Mouse (Mus musculus) heart, postnatal 25 days (tissue): ENCODE measurements at regions not wholly inside any gene's neighbourhood (a gene's known extent, or its start where the extent isn't known, plus 50 kb on each side); places are given as distances from the start of the nearest gene placed in this dataset.

Experiments
- DNase-seq: peaks from one replicate; pipeline ENCODE4 v3.0.0; 2022; ENCODE audit warnings: low spot score
- intact Hi-C: fragments of 180-260 bp; cut with DNase I; formaldehyde crosslinking; loops from one replicate; pipeline ENCODE4 v1.15.1; 2025

DNA sequence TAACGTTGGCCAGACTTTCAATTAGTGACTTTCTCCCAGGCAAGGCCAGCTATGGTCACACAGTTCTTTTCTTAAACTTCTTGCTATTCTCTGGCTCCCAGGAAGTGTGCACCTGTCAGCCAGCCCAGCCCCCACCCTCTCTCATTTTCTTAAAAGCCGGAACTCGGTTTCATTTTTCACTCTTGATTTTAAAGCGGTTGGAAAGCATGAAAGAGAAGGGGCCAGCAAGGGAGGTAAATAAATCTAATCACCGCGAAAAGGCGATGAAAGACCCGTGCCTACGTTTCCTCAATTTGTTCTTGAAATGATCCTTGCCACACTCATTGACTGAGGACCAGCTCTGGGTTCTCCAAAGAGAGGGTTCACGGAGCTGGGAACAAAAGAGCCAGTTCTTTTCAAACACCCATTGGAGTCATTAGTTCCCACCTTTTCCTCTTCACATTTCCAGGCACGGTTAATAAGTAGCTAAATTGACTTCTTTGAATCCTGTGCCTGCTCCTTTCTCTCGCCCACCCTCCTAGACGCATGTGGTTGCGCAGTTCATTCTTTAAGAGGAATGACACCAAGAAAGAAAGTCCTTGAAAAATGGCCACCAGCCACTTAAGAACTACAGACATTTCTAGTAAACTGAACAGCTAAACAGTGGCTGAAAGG lies 311.6 kb downstream of the Setd4 start:
- intact Hi-C loops, result loop anchor here (2.0 kb wide), 1 partner anchor 728 kb away; no protein-coding TSS in a partner anchor
- no peak for DNase-seq

DNA sequence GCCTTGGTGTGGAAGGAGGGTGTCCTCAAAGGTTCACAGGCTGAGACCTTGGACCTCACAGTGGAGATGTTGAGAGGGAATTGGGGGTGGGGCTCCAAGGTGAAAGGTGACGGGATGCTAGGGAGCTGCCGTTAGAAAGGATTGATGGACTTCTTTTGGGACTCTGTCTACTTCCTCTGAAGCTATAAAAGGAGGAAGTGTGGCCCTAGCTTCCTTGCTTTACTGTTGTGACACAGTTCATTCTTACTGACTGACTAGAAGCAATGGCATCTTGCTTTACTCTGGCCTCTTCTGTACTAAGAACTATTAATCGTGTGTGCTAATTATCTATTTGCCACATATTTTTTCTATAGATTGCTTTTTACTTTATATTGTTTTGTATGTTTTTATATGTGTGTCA lies 315.8 kb downstream of the Setd4 start:
- DNase-seq, result no peak
- intact Hi-C loops, result no loop called here

DNA sequence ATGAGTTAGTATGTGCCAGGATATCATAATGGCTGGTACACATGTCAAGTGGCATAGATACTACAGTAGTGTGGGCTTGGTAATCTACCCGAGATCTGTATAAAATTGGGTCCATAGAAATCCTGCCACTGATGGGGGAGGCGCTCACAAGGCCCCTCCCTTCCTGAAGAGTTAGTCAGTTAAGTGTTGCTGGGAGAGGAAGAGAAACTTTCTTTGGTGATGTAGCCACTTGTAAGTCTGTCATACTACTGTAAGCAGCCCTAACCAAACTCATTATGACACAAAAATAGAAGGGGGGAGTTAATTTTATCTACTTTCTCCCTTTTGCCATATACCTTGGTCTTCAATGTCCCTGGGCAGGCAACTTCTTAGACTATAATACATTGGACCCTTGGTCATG lies 316.3 kb downstream of the Setd4 start:
- no peak for DNase-seq
- intact Hi-C loops, result no loop called here

DNA sequence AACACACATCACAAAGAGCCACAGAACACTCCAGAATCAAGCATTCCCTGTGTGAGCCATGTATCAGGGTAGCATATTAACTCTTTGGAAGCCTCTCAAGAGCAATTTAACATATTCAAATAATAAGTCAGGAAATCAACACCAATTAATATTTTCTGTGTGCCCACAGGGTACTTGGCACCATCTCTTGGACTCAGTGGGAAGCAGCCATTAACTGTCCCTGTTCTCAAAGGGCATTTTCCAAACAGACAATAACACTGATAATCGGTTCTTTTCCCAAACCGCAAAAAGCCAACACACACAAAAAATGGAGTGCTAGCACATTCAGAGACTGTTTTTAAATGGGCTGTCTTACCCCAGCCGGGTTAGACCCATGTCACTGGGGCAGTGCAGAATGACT lies 317.0 kb downstream of the Setd4 start:
- intact Hi-C loops, result no loop called here
- DNase-seq, result no peak

DNA sequence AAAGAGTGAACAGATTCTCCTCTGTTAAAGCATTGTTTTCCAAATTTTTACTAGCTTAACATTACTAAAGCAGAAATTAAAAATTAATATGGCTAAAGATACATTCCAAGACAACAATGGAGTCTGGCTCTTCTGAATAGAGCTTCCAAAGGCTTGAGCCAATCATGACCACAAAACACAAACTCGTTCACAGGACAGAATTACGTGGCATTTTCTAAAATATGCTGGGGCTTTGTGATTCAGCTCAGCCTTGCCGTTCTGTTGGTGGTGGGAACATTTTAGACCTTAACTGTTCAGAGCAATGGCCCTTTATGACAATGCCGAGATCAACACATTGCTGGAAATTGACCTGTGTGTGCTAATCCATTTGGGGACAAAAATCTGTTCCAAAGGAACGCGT lies 318.7 kb downstream of the Setd4 start:
- no peak for DNase-seq
- intact Hi-C loops, result no loop called here

DNA sequence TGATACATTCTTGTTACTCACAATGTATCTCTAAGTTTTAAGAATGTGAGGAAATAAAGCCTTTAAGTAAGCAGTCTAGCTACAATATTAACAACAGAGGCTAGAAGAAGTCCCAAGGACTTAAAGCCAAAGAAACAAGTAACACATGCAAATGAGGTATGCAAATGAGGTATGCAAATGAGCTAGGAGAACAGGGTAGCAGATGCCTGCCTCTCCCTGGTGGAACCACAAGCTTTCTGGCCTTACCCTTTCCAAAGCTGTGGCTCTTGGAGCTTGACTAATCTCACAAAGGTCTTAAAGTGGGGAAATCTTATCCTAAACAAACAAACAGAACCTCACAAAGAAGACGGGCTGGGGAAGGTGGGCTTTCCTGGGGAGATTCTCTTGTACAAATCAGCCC lies 322.1 kb downstream of the Setd4 start:
- intact Hi-C loops, result no loop called here
- no peak for DNase-seq

DNA sequence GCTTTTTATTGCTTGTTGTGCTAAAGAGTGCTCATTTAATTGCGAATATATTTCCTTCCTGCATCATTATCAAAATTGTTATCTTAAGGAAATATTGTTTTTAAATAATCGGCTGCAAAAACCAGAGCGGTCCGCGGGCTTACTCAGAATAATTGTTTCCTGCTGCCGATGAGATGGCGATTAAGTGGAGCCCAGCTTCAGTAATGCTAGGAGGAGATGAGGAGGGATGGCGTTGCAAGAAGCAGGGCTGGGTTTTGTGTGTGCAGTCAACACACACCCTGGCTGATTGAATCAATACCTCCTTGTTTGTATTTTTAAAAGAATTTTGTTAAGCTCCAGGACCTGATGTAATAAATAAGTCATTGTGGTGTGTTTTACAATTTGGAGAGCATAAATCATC lies 331.2 kb downstream of the Setd4 start:
- DNase-seq, result no peak
- intact Hi-C loops, result no loop called here

DNA sequence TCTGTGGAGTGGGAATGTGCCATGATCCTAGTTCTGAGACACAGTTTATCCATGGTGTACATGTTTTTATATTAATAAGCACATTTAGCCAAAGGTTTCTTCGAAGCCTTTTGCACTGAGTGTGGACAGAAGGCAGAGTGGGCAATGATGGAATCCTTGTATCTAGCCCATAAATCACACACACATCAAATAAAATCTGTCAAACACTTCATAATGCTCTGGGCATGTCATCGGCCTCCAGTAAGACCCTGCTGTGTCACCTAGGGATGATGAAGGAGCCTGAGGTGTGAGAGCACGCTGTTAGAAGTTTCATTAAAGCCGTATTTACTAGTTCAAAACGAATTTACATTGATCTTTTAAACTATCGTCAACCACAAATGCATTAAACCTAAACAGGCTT lies 331.7 kb downstream of the Setd4 start:
- intact Hi-C loops, result no loop called here
- no peak for DNase-seq

DNA sequence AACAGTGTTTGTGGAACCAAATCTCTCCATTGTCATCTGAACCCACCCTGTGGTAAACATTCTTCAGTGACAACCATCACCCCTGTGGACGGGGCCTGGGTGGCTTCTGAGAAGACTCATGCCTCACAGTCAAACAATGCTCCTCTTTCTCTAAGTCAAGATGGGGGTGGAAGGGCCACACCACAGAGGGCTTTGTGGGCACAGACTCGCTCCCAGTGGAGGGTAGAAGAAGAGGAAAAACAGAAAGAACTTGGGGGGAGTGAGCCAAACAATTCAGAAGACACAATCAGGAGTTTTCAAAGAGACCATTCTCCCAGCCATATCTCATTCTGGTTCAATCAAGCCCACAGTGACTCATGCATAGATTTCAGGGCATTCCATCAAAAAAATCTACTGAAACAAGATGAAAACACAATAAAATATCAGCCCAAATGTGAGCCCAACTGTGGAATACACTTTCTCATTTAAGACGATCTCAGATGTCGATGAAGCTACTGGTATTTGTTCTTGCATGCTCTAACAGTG lies 339.7 kb downstream of the Setd4 start:
- intact Hi-C loops, result no loop called here
- DNase-seq, result no peak

DNA sequence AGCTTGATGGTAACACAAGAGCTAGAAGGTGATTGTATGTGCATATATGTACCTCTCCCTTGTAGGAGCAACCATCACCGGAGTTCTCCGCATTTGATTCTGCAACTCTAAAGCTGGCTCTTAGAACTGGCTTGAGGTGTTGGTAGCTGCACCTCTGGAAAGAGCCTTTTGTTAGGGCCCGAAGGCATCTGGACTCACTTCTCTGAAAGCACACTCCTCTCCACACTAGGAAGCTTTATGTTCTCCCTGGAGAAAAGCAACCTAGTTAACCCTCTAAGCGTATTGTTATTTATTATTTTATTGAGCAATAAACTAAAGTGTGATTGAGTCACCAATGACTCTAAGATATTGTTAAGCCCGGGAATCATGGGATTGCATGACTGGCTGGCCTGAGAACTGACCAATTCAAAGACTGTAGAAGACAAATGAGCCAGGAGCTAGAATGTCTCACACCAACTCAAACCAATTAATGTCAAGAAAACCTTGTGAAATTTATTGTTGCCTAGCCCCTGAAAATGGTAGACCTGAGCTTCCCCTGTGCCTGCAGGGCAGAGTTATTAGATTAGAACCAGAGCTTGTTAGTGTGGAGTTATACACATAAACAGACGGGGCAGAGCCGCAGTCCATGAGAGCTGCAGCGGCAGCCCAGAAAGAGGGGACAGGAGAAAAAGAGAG lies 340.6 kb downstream of the Setd4 start:
- intact Hi-C loops, result no loop called here
- no peak for DNase-seq

DNA sequence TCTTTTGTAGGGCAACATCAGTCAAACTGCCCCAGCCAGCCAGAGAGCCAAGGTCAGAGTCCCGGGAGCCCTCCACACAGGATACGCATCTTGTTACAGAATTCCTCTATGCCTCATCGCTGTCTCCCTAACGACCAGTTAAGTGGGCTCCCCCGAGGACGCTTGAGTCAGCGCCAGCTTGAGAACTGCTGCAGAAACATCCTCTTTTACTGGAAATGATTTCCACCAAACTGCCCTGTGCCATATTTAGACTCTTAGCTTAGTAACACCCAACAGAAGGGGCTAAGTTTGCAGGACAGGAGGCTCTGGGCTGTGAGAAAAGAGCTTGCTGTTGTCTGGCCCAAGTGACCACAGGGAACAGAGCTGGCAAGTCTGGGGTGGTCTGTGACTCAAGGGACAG lies 357.0 kb downstream of the Setd4 start:
- intact Hi-C loops, result no loop called here
- no peak for DNase-seq

DNA sequence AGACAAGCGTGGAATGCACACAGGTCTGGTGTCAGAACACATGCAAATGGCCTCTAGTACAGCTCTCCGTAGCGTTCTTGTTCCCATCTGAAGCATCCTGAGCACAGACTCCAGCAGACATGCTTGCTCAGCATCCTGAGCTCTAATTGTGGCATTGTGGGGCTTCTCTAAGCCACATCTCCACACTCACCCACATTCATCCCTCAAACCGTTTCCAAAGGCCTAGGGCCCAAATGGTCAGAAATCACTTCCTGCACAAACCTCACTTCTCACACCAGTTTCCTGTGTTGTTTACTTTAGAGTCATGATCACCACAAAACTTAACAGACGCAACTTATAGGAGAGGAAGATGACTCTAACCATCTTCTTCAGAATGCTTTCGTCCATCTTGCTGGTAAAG lies 358.1 kb downstream of the Setd4 start:
- intact Hi-C loops, result no loop called here
- DNase-seq, result no peak

DNA sequence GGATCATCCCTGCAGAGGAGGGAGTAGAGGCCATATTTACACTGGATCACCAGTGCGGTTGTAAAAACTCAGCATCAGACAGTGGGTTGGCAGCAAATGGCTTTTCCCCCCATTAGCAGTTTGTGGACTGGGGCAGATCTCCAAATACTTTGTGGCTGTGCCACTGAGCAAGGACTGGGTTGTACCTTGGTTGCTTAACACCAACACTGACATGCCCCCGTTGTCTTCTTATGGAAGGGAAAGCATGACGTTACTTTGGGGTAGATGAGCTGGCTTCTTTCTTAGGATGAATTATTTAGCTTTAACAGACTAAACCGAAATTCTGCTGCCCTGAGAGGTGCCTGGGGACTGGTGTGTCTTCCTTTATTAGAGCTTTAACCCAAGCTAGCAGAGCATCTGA lies 365.0 kb downstream of the Setd4 start:
- intact Hi-C loops, result no loop called here
- DNase-seq, result no peak

DNA sequence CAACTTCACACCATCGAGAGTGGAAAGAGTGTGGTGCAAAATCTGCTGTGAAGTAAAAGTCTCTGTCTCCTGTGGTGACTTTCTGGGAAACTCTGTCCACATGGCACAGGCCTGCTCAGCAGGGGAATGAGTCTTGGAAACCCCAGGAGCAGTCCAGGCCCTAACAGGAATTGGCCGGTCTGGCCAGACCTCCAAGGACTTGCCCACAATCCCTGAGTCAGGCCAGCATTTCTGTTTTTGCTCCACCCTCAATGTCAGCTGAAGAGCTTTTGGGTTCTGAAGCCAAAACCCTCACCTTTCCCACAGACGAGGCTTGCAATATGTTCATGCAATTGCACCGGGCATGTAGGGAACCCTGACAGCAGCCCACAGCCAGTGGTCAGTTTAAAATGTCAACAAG lies 365.5 kb downstream of the Setd4 start:
- intact Hi-C loops, result no loop called here
- DNase-seq, result no peak

DNA sequence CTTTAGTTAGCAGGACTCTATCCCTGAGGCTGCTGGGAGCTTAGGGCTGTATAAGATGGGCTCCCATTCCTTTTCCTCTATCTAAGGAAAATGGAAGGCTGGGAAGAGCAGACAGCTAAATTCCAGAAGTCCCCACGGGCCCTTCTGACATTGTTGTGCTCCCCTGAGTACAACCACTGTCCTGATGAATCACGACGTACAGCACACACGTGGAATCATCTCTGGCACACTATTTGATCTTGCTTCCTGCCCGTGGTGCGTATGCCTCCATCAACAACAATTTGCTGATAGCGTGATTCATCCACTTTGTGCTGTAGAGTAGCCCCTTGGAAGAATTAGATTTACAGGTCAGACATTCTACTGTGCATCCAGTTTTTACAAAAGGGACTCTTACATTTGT lies 378.2 kb downstream of the Setd4 start:
- intact Hi-C loops, result no loop called here
- DNase-seq, result no peak

DNA sequence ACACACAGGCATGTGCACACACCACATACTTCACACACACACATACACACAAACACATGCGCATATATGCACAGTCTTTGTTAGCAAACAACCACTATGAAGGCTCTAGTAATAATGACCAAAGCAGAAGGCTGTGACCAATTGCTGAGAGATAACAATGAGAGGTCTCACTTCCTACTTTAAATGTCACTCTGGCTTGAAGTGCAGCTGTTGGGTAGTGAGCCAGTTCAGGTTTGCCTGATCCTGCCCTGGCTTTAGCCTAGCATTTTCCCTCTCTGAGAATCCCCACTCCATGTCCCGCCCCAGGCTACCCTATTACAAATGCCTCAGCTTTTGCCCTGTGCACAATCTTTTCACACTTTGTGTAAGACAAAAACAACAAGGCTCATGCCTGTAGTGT lies 378.7 kb downstream of the Setd4 start:
- intact Hi-C loops, result no loop called here
- no peak for DNase-seq

DNA sequence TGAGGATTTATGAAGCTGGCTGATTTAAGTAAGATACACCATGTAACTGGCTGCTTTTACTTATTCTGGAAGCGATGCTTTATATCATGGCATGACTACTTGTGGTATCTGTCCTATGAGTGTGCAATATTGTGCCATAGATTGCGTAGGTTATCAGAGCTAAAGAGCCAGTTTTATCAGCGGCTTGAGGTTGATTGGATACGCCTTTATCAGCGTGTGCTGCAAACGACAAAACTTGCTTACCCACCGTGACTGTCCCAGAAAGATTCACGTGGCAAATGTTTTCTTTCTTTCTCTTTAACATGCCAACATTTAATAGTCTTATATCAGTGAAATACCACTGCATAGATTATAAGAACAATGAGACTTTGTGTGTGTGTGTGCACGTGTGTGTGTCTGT lies 384.1 kb downstream of the Setd4 start:
- intact Hi-C loops, result no loop called here
- DNase-seq, result no peak

DNA sequence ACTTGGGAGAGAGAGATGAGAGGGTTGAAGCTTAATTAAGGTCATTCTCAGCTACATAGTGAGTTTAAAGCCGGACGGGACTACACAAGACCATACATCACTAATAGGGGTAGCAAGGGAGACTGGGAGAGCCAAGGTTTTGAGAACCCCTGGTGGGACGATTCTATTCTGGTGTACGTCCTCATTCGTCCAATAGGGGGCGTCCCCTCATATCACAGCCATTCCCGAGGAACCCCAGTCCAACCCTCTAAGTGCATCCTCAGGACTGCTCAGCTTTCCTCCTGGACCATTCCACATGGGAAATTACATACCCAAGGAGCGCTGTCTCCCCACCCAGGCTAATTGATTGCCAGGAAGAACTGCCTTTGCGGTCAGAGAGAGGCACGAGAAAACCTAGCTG lies 385.5 kb downstream of the Setd4 start:
- no peak for DNase-seq
- intact Hi-C loops, result no loop called here

DNA sequence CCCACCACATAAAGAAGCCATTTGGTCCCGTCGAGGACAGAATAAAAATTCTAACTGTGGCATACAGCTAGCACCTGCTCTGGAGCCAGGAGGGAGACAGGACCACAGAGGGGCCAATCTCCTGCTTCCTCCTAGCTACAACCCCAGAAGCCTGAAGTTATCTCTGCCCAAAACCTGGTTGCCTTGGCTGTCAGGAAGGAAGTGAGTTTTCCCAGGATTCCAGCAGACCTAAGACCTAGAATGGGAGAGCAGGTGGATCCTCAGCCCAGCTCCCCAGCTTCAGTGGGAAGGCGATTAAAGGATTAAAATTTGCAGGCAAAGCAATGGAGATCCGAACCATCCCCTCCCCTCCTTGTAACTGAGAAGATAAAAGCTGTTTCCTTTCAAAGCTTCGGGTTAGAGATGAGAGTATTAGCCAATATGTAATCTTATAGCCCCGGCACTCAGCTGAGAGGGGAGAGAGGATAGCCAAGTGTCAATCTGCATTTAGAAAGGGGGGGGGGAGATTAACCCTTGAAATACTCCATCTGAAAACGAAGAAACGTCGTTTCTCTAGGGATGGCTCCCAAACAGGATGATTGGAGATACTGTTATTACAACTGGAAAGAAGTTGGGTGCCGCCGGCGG lies 386.1 kb downstream of the Setd4 start:
- DNase-seq, result no peak
- intact Hi-C loops, result no loop called here

DNA sequence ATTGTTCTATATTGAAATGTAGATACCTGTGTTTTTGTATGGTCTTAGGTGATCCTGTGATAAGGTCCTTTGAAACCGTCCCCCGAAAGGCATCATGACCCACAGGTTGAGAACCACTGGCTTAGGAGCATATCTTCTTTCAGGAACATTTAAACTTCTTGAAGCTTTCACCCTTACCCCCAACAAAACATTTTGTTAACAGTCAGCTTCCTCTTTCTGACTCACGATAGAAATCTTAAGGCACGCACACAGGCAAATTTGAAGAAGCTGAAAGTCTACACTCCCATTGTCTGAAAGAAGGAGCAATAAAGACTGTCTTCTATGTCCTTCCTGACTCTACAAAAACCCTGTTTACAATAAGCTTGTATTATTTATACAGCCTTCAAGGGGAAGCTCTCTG lies 388.2 kb downstream of the Setd4 start:
- DNase-seq, result no peak
- intact Hi-C loops, result no loop called here

DNA sequence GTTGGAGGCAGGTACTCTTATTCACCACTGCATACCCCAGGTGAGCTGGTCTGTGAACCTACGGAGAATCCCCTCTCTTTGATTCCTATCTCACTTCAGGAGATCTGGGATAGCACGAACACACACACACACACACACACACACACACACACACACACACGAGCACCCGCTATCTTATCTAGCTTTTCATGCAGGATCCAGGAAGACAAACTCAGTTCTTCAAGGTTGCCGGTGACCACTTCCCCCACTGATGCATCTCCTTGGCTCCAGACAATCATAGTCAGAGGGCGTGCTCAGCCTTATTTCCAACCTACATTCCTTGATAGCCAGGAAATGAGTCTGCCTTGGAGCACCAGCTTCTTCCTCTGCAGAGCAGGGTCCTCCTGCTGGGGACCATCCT lies 387.7 kb upstream of the Runx1 start:
- DNase-seq, result no peak
- intact Hi-C loops, result no loop called here

DNA sequence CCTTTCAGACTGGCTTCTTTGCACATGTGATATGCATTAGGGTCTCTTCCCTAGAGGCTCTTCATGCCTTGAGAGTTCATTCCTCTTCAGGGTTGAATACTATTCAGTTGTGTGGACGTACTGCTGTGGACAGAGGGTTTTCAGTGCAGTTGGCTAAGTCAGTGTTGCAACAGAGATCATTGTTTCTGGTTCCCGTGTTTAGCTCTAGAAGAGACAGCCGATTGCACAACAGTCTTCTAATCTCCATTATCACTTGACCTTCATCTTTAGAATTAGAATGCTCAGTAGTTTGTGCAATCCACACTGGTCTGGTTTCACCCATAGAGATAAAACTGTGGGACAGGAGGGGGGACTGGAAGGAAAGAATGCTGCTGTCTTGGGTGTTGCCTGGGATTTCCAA lies 381.7 kb upstream of the Runx1 start:
- no peak for DNase-seq
- intact Hi-C loops, result no loop called here
